Mouse (Mus musculus): Measurements from ENCODE around the gene Zswim3. TPM values are rescaled to one million over a fixed set of nuclear protein-coding genes. Genes with fewer than 3 reads are reported as not detected.

Gene Zswim3
- polyA plus RNA-seq, 1 experiment from 2014 or later, result 16.4 TPM

GRCm38 (mm10) chr2:164829090-164829489, 24.2 kb downstream of the Zswim3 start:
- WGBS, result 96% methylated on average over 1 of the region's 1 CpGs
- Histone ChIP-seq H3K9me3 (ENCODE audit: control insufficient read depth, low read length) (no peaks in the 10 kb centered on the region), H3K36me3 (replicated peaks; ENCODE audit: control insufficient read depth, insufficient read depth) (peaks cover 42% of the 10 kb centered on the region), H3K27ac (no peak overlapping the region), H3K4me1 (replicated peaks; ENCODE audit: control insufficient read depth, insufficient read depth, low read length) (peaks cover 13% of the 10 kb centered on the region), H3K4me2 (replicated peaks) (no peak overlapping the region), H3K4me3 (replicated peaks; ENCODE audit: low read length) (no peak overlapping the region), H3K9ac (no peak overlapping the region), H3K27me3 (ENCODE audit: control insufficient read depth, insufficient read depth, low read length) (no peaks in the 10 kb centered on the region)
- DNase-seq (ENCODE audit: low spot score) (no peak), ATAC-seq (ENCODE audit: low FRiP score) (no peak)

GRCm38 (mm10) chr2:164831029-164831428, 26.1 kb downstream of the Zswim3 start:
- no peaks in the 10 kb centered on the region for H3K9me3 ChIP-seq (ENCODE audit: control insufficient read depth, low read length)
- peaks cover 16% of the 10 kb centered on the region for H3K4me1 ChIP-seq (replicated peaks; ENCODE audit: control insufficient read depth, insufficient read depth, low read length)
- no peak overlapping the region for H3K4me2 ChIP-seq (replicated peaks)
- H3K9ac ChIP-seq, result no peak overlapping the region
- H3K36me3 ChIP-seq (replicated peaks; ENCODE audit: control insufficient read depth, insufficient read depth), result peaks cover 27% of the 10 kb centered on the region
- no peak overlapping the region for H3K27ac ChIP-seq
- DNase-seq (ENCODE audit: low spot score) (no peak), ATAC-seq (ENCODE audit: low FRiP score) (no peak)
- H3K27me3 ChIP-seq (ENCODE audit: control insufficient read depth, insufficient read depth, low read length), result no peaks in the 10 kb centered on the region
- 87% methylated on average over 10 of the region's 10 CpGs for whole genome bisulfite sequencing
- H3K4me3 ChIP-seq (replicated peaks; ENCODE audit: low read length), result no peak overlapping the region

GRCm38 (mm10) chr2:164832032-164832747, 27.3 kb downstream of the Zswim3 start:
- H3K36me3 ChIP-seq (replicated peaks; ENCODE audit: control insufficient read depth, insufficient read depth), result peaks cover 25% of the 10 kb centered on the region
- H3K27ac ChIP-seq, result peak overlapping the region; percentile 82
- peak overlapping the region; percentile 99 for H3K4me2 ChIP-seq (replicated peaks)
- H3K9me3 ChIP-seq (ENCODE audit: control insufficient read depth, low read length), result no peaks in the 10 kb centered on the region
- ATAC-seq (ENCODE audit: low FRiP score) (no peak), DNase-seq (ENCODE audit: low spot score) (no peak)
- 64% methylated on average over 16 of the region's 16 CpGs for WGBS
- peak overlapping the region; percentile 68 for H3K4me3 ChIP-seq (replicated peaks; ENCODE audit: low read length)
- H3K27me3 ChIP-seq (ENCODE audit: control insufficient read depth, insufficient read depth, low read length), result no peaks in the 10 kb centered on the region
- peak overlapping the region; percentile 70 for H3K9ac ChIP-seq
- H3K4me1 ChIP-seq (replicated peaks; ENCODE audit: control insufficient read depth, insufficient read depth, low read length), result peaks cover 16% of the 10 kb centered on the region

GRCm38 (mm10) chr2:164832748-164833301, 27.9 kb downstream of the Zswim3 start, which contains the start of gene Ctsa:
Ctsa (plus strand) TSS chr2:164832873.
- H3K4me2 ChIP-seq (replicated peaks), result peak within 1 kb of the TSS; percentile 99
- ATAC-seq (ENCODE audit: low FRiP score), result peak; percentile 64
- peaks cover 21% of the 10 kb centered on the region for H3K36me3 ChIP-seq (replicated peaks; ENCODE audit: control insufficient read depth, insufficient read depth)
- peak within 1 kb of the TSS; percentile 68 for H3K4me3 ChIP-seq (replicated peaks; ENCODE audit: low read length)
- DNase-seq (ENCODE audit: low spot score), result peak; percentile 67
- no peaks in the 10 kb centered on the region for H3K9me3 ChIP-seq (ENCODE audit: control insufficient read depth, low read length)
- peaks cover 16% of the 10 kb centered on the region for H3K4me1 ChIP-seq (replicated peaks; ENCODE audit: control insufficient read depth, insufficient read depth, low read length)
- under 1% methylated on average over 35 of the region's 35 CpGs for WGBS
- no peaks in the 10 kb centered on the region for H3K27me3 ChIP-seq (ENCODE audit: control insufficient read depth, insufficient read depth, low read length)
- H3K27ac ChIP-seq, result peak within 1 kb of the TSS; percentile 82
- peak within 1 kb of the TSS; percentile 70 for H3K9ac ChIP-seq

GRCm38 (mm10) chr2:164833314-164833959, 28.5 kb downstream of the Zswim3 start, which contains the start of gene Neurl2:
Neurl2 (minus strand) TSS chr2:164833456.
- peaks cover 20% of the 10 kb centered on the region for H3K36me3 ChIP-seq (replicated peaks; ENCODE audit: control insufficient read depth, insufficient read depth)
- H3K4me3 ChIP-seq (replicated peaks; ENCODE audit: low read length), result peak within 1 kb of the TSS; percentile 68
- 0% methylated on average over 31 of the region's 31 CpGs for WGBS
- no peaks in the 10 kb centered on the region for H3K9me3 ChIP-seq (ENCODE audit: control insufficient read depth, low read length)
- H3K4me2 ChIP-seq (replicated peaks), result peak within 1 kb of the TSS; percentile 99
- H3K27ac ChIP-seq, result peak within 1 kb of the TSS; percentile 82
- H3K27me3 ChIP-seq (ENCODE audit: control insufficient read depth, insufficient read depth, low read length), result no peaks in the 10 kb centered on the region
- peak; percentile 62 for ATAC-seq (ENCODE audit: low FRiP score)
- DNase-seq (ENCODE audit: low spot score), result peak; percentile 97
- peaks cover 16% of the 10 kb centered on the region for H3K4me1 ChIP-seq (replicated peaks; ENCODE audit: control insufficient read depth, insufficient read depth, low read length)
- H3K9ac ChIP-seq, result peak within 1 kb of the TSS; percentile 70

- WGBS, result 37% methylated on average over 8 of the region's 8 CpGs
- H3K9ac ChIP-seq, result peak overlapping the region; percentile 70
- H3K27me3 ChIP-seq (ENCODE audit: control insufficient read depth, insufficient read depth, low read length), result no peaks in the 10 kb centered on the region
- H3K9me3 ChIP-seq (ENCODE audit: control insufficient read depth, low read length), result no peaks in the 10 kb centered on the region
- peak overlapping the region; percentile 68 for H3K4me3 ChIP-seq (replicated peaks; ENCODE audit: low read length)
- DNase-seq (ENCODE audit: low spot score), result no peak
- H3K4me1 ChIP-seq (replicated peaks; ENCODE audit: control insufficient read depth, insufficient read depth, low read length), result peaks cover 16% of the 10 kb centered on the region
- no peak overlapping the region for H3K27ac ChIP-seq
- H3K4me2 ChIP-seq (replicated peaks), result peak overlapping the region; percentile 99
- H3K36me3 ChIP-seq (replicated peaks; ENCODE audit: control insufficient read depth, insufficient read depth), result peaks cover 27% of the 10 kb centered on the region
- ATAC-seq (ENCODE audit: low FRiP score), result no peak
Measured at GRCm38 (mm10) chr2:164834531-164834930, 29.6 kb downstream of the Zswim3 start.

GRCm38 (mm10) chr2:164835164-164835563, 30.3 kb downstream of the Zswim3 start:
- Histone ChIP-seq H3K27me3 (ENCODE audit: control insufficient read depth, insufficient read depth, low read length) (no peaks in the 10 kb centered on the region), H3K36me3 (replicated peaks; ENCODE audit: control insufficient read depth, insufficient read depth) (peaks cover 34% of the 10 kb centered on the region), H3K9me3 (ENCODE audit: control insufficient read depth, low read length) (no peaks in the 10 kb centered on the region), H3K9ac (no peak overlapping the region), H3K4me2 (replicated peaks) (peak overlapping the region; percentile 99; the same call in 1 of the 2 replicates), H3K4me3 (replicated peaks; ENCODE audit: low read length) (peak overlapping the region; percentile 68; the same call in 1 of the 2 replicates), H3K4me1 (replicated peaks; ENCODE audit: control insufficient read depth, insufficient read depth, low read length) (peaks cover 16% of the 10 kb centered on the region), H3K27ac (no peak overlapping the region)
- 99% methylated on average over 4 of the region's 4 CpGs for WGBS
- no peak for DNase-seq (ENCODE audit: low spot score)
- no peak for ATAC-seq (ENCODE audit: low FRiP score)

GRCm38 (mm10) chr2:164845782-164846181, 40.9 kb downstream of the Zswim3 start:
- 51% methylated on average over 3 of the region's 3 CpGs for WGBS
- H3K9me3 ChIP-seq (ENCODE audit: control insufficient read depth, low read length), result no peaks in the 10 kb centered on the region
- no peak overlapping the region for H3K27ac ChIP-seq
- DNase-seq (ENCODE audit: low spot score) (no peak), ATAC-seq (ENCODE audit: low FRiP score) (no peak)
- H3K36me3 ChIP-seq (replicated peaks; ENCODE audit: control insufficient read depth, insufficient read depth), result no peaks in the 10 kb centered on the region; the same call in 1 of the 2 replicates
- no peak overlapping the region for H3K4me2 ChIP-seq (replicated peaks)
- H3K27me3 ChIP-seq (ENCODE audit: control insufficient read depth, insufficient read depth, low read length), result no peaks in the 10 kb centered on the region
- H3K4me1 ChIP-seq (replicated peaks; ENCODE audit: control insufficient read depth, insufficient read depth, low read length), result no peaks in the 10 kb centered on the region
- H3K9ac ChIP-seq, result no peak overlapping the region
- H3K4me3 ChIP-seq (replicated peaks; ENCODE audit: low read length), result no peak overlapping the region

- Histone ChIP-seq H3K27me3 (ENCODE audit: control insufficient read depth, insufficient read depth, low read length) (no peaks in the 10 kb centered on the region), H3K9me3 (ENCODE audit: control insufficient read depth, low read length) (no peaks in the 10 kb centered on the region), H3K4me2 (replicated peaks) (no peak overlapping the region), H3K27ac (no peak overlapping the region), H3K4me1 (replicated peaks; ENCODE audit: control insufficient read depth, insufficient read depth, low read length) (no peaks in the 10 kb centered on the region), H3K36me3 (replicated peaks; ENCODE audit: control insufficient read depth, insufficient read depth) (no peaks in the 10 kb centered on the region), H3K4me3 (replicated peaks; ENCODE audit: low read length) (no peak overlapping the region), H3K9ac (no peak overlapping the region)
- DNase-seq (ENCODE audit: low spot score), result no peak
- 91% methylated on average over 8 of the region's 8 CpGs for WGBS
- no peak for ATAC-seq (ENCODE audit: low FRiP score)
Measured at GRCm38 (mm10) chr2:164850061-164850460, 45.2 kb downstream of the Zswim3 start.
